Mouse (Mus musculus) testis, adult 2 months (tissue): ENCODE results near the gene Isyna1. TPM values are rescaled to one million over a fixed set of nuclear protein-coding genes. Genes with fewer than 3 reads are reported as not detected.

Experiments
- H3K27ac ChIP-seq: fragments of 200-500 bp; 2 replicates; pipeline ENCODE4 v1.5.1; 2012; ENCODE audit warnings: low read depth, low read length; ENCODE audit not compliant: control insufficient read depth, insufficient read depth
- H3K27me3 ChIP-seq: fragments of 200-500 bp; 2 replicates; pipeline ENCODE4 v1.6.1; 2012; ENCODE audit warnings: mild to moderate bottlenecking, low read length, moderate library complexity; ENCODE audit not compliant: control insufficient read depth, insufficient read depth
- H3K36me3 ChIP-seq: fragments of 200-500 bp; 2 replicates; pipeline ENCODE4 v1.6.1; 2012; ENCODE audit warnings: mild to moderate bottlenecking, low read length; ENCODE audit not compliant: control insufficient read depth, insufficient read depth
- H3K4me1 ChIP-seq: fragments of 200-500 bp; 2 replicates; pipeline ENCODE4 v1.6.1; 2012; ENCODE audit warnings: low read length; ENCODE audit not compliant: control insufficient read depth, insufficient read depth
- H3K4me3 ChIP-seq: fragments of 200-500 bp; 2 replicates; pipeline ENCODE4 v1.5.1; 2012; ENCODE audit warnings: low read depth, mild to moderate bottlenecking, low read length, moderate library complexity, mixed read lengths; ENCODE audit not compliant: control insufficient read depth
- CTCF ChIP-seq: fragments of 200-500 bp; IDR thresholded peaks from 2 replicates; pipeline ENCODE4 v1.5.1; 2012; ENCODE audit warnings: low read depth, mild to moderate bottlenecking, inconsistent platforms, low read length, moderate library complexity; ENCODE audit not compliant: control insufficient read depth, insufficient read depth, insufficient replicate concordance
- POLR2A ChIP-seq: fragments of 200-500 bp; IDR thresholded peaks from 2 replicates; pipeline ENCODE4 v1.6.1; 2012; ENCODE audit warnings: low read depth, mild to moderate bottlenecking, inconsistent platforms, low read length, moderate library complexity; ENCODE audit not compliant: control insufficient read depth
- polyA plus RNA-seq: library from polyadenylated mRNA; depleted of rRNA; stranded (reverse); fragments of >200 nt; gene quantifications from 2 replicates; pipeline ENCODE4 v1.2.3, GENCODE M21; 2012

Gene Isyna1
- polyA plus RNA-seq, 1 experiment, result 561 TPM

GRCm38 (mm10) chr8:70630532-70631381 is 36.6 kb downstream of the Isyna1 start:
- peaks cover 18% of the 10 kb centered on the region for H3K4me1 ChIP-seq
- H3K27me3 ChIP-seq, result no peaks in the 10 kb centered on the region
- H3K4me3 ChIP-seq, result no peak overlapping the region
- TF ChIP-seq CTCF, result no peak
- no peak for TF ChIP-seq POLR2A
- no peak overlapping the region for H3K27ac ChIP-seq
- no peaks in the 10 kb centered on the region for H3K36me3 ChIP-seq

GRCm38 (mm10) chr8:70631436-70631835 is 37.3 kb downstream of the Isyna1 start:
- Histone ChIP-seq H3K27ac (no peak overlapping the region), H3K4me3 (no peak overlapping the region)

GRCm38 (mm10) chr8:70632346-70632892 is 38.2 kb downstream of the Isyna1 start, which contains the start of gene Gdf15:
Gene Gdf15 (minus strand): TSS chr8:70632456.
- H3K4me1 ChIP-seq, result peaks cover 18% of the 10 kb centered on the region
- H3K27ac ChIP-seq, result no peak within 1 kb of the TSS
- no peak within 1 kb of the TSS for H3K4me3 ChIP-seq
- H3K27me3 ChIP-seq, result no peaks in the 10 kb centered on the region
- no peak for TF ChIP-seq POLR2A
- TF ChIP-seq CTCF, result no peak
- no peaks in the 10 kb centered on the region for H3K36me3 ChIP-seq

More at GRCm38 (mm10) chr8:70631436-70631835, 37.3 kb downstream of the Isyna1 start:
- peaks cover 18% of the 10 kb centered on the region for H3K4me1 ChIP-seq
- no peaks in the 10 kb centered on the region for H3K36me3 ChIP-seq
- H3K27me3 ChIP-seq, result no peaks in the 10 kb centered on the region
- TF ChIP-seq POLR2A (no peak), CTCF (no peak)

- Histone ChIP-seq H3K4me1 (peaks cover 18% of the 10 kb centered on the region), H3K36me3 (no peaks in the 10 kb centered on the region), H3K27ac (no peak overlapping the region), H3K4me3 (no peak overlapping the region), H3K27me3 (no peaks in the 10 kb centered on the region)
- no peak for TF ChIP-seq CTCF
- TF ChIP-seq POLR2A, result no peak
Observed at GRCm38 (mm10) chr8:70634066-70634465, 39.9 kb downstream of the Isyna1 start.

GRCm38 (mm10) chr8:70635527-70635926 is 41.4 kb downstream of the Isyna1 start:
- no peak overlapping the region for H3K4me3 ChIP-seq
- H3K27ac ChIP-seq, result no peak overlapping the region
- H3K4me1 ChIP-seq, result peaks cover 8% of the 10 kb centered on the region
- H3K36me3 ChIP-seq, result no peaks in the 10 kb centered on the region
- H3K27me3 ChIP-seq, result no peaks in the 10 kb centered on the region
- TF ChIP-seq POLR2A, result no peak
- TF ChIP-seq CTCF, result no peak

GRCm38 (mm10) chr8:70636838-70637237 is 42.7 kb downstream of the Isyna1 start:
- TF ChIP-seq POLR2A (no peak), CTCF (no peak)
- no peaks in the 10 kb centered on the region for H3K36me3 ChIP-seq
- peaks cover 3% of the 10 kb centered on the region for H3K4me1 ChIP-seq
- H3K27ac ChIP-seq, result no peak overlapping the region
- no peaks in the 10 kb centered on the region for H3K27me3 ChIP-seq
- H3K4me3 ChIP-seq, result no peak overlapping the region

GRCm38 (mm10) chr8:70638752-70639151 is 44.6 kb downstream of the Isyna1 start:
- Histone ChIP-seq H3K4me1 (peaks cover 3% of the 10 kb centered on the region), H3K4me3 (no peak overlapping the region), H3K27me3 (no peaks in the 10 kb centered on the region), H3K27ac (no peak overlapping the region), H3K36me3 (no peaks in the 10 kb centered on the region)
- TF ChIP-seq CTCF (no peak), POLR2A (no peak)
